Mouse (Mus musculus) right cerebral cortex, adult 2 months (tissue): ENCODE measurements around the gene Ckb.
"Not testable (repeated sequence)": the region's sequence is repeated elsewhere in the genome, so short reads cannot be mapped to it uniquely, and the experiment has no call there.

ENCODE experiments used
- DNase-seq, 2 experiments: peaks; one replicate each; pipeline ENCODE4 v3.0.0; 2021 to 2022; ENCODE audit warnings: low spot score in 2 of 2

Gene Ckb

DNA sequence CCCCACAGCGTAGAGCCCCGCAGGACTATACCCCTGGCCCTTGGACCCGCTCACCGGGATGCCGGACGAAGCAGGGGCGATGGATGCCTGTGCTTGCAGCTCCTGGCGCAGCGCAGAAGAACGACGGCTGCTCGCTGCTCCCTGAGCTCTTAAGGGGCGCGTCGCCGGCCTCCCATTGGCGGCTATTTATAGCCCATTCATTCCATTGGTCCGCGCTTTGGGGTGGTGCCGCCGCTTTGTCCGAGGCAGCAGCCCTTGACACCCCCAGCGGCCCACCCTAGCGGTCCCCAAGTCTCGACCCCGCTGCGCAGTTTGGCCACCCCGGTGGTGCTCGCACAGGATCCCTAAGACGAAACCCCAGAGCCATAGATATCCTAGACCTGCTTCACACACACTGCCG, at the start of gene Ckb:
TSS of gene Ckb (minus strand) at position 163 of the 400 bp plus-strand sequence.
- peak; percentile 91 to 94 for DNase-seq

DNA sequence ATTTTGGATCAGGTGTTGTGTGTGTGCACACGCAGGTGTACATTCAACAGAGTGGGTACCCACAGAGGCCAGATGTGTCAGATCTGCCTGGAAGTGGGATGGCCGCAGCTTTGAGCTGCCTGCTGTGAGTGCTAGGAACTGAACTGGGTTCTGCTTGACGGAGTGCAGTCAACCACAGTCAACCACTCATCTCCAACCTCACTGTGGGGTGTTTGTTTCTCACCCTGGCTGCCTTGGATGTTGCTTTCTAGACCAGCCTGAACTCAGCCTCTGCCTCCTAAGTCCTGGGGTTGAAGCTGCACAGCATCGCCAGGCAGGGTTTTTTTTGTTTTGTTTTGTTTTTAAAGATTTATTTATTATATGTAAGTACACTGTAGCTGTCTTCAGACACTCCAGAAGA, 48.1 kb upstream of the Ckb start:
- DNase-seq, result no peak

DNA sequence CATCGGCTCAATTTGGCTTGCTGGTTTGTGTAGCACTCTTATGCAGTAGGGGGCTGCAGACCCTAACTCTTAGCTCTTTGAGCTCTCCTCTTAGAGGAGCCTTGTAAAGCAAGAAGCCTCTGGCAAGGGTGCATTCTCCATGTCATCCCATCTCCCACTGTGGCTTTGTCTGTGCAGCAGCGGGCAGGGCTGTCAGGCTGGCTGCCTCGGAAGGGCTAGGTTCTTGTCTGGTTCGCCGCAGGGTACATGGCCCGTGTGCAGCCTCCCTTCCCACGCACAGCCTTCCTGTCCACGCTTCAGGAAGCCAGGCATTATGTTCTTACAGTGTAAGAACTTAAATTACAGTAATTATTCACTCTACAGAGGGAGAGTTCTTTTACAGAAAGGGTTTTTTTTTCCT, 46.5 kb upstream of the Ckb start:
- DNase-seq, result no peak

DNA sequence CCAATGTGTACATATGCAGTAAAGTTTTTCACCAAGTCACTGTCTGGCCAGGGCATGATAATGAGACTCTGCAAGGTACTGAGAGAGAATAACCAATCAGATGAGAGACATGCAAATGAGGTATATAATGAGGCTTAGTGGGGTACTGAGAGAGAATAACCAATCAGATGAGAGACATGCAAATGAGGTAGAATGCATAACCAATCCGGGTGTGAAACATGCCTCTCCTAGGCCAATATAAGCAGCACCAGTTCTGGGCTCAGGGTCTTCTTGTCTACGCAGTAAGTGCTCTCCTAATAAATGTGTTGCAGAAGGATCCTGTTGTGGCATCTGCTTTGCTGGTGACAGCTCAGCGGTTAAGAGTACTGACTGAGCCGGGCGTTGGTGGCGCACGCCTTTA, 44.4 kb upstream of the Ckb start:
- no peak for DNase-seq

DNA sequence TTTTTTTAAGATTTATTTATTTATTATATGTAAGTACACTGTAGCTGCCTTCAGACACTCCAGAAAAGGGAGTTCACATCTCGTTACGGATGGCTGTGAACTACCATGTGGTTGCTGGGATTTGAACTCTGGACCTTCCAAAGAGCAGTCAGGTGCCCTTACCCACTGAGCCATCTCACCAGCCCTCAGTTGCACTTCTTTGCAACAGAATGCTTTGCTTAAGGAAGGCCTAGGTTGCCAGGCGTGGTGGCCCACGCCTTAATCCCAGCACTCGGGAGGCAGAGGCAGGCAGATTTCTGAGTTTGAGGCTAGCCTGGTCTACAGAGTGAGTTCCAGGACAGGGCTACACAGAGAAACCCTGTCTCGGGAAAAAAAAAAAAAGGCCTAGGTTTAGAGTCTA, 41.7 kb upstream of the Ckb start:
- not testable (repeated sequence) for DNase-seq

DNA sequence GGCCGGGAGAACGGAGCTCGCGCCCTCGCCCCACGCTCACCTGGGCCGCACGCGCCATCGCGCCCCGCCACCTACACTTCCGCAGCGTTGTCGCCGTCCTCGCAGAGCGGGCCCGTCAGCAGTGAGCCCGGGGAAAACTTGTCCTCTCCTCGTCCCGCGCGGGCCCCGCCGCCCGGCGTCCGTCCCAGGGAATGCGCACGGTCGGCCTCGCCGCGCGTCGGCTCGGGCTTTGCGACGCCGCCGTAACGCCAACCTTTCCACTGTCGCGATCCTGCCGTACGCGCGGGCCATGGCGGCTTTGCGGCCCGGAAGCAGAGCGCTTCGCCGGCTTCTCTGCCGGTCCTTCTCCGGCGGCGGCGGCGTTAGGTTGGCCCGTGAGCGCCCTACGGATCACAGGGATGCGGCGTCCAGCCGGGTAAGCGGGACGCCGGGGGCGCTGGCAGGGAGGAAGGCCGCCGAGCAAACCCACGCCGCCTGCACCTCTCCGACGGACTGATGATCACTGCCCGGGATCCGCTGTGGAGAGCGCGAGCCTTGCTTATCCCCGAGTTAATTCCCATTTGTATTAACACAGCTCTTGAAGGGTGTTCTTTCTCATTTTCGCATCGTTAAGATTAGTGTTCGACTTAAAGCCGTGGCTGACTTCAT, 41.0 kb upstream of the Ckb start, which contains the start of the genes Bag5 and Apopt1:
TSS of gene Bag5 (minus strand) at position 254 of the 648 bp plus-strand sequence.
TSS of gene Apopt1 (plus strand) at position 258 of the 648 bp plus-strand sequence.
- DNase-seq, result peak; percentile 89 to 94

DNA sequence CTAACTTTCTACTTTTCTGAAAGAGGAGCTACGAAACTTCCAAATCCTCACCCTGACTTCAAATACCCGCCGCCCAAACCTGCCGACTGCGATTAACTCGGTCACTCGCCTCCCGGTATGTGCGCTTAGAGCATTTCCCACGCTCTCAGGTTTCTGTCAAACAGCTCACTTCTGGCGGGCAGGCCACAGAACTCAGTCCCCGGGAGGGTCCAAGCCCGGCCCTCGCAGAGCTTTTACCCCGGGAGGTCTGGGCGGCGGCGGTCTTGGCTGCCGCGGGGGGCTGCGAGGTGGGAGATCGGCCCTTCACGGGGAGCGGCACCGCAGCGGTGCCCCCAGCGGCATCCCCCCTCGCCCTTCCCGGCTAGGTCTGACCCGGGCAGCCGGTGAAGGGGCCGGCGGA, 40.3 kb upstream of the Ckb start:
- no peak for DNase-seq

DNA sequence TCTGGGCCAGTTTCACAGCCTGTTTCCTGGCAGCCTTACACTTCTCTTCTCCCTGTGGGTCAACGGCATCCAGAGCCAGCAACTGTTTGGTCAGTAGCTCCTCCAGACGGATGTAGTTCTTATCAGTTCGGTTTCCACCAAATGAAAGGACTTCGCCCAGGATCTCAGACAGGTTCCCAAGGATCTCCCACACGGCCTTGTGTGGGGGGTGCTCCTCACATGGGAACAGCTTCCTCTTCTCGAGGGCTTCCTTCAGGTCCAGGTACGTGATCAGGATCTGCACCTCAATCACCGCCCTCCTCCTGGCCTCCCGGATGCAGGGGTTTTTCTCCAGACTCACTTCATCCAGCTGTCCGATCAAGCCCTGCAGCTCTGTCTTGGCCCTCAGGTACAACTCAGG, 38.0 kb upstream of the Ckb start:
- DNase-seq, result no peak

DNA sequence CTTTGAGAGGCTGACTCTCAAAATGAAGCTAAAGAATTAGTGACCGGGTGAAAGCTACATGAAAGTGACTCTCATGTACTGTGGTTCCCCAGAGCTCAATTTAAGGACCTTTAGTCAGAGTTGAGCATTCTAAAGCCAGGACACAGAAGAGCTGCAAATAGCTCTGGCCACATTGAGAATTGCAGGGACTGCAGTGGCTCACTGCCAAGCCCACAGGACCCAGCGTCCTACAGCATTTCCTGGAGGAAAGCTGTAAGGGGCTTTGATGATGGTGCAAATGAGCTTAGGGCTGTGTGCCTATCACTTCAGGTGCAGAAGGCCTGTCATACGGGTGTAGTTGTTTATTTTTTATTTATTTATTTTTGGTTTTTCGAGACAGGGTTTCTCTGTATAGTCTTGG, 36.0 kb upstream of the Ckb start:
- no peak for DNase-seq

DNA sequence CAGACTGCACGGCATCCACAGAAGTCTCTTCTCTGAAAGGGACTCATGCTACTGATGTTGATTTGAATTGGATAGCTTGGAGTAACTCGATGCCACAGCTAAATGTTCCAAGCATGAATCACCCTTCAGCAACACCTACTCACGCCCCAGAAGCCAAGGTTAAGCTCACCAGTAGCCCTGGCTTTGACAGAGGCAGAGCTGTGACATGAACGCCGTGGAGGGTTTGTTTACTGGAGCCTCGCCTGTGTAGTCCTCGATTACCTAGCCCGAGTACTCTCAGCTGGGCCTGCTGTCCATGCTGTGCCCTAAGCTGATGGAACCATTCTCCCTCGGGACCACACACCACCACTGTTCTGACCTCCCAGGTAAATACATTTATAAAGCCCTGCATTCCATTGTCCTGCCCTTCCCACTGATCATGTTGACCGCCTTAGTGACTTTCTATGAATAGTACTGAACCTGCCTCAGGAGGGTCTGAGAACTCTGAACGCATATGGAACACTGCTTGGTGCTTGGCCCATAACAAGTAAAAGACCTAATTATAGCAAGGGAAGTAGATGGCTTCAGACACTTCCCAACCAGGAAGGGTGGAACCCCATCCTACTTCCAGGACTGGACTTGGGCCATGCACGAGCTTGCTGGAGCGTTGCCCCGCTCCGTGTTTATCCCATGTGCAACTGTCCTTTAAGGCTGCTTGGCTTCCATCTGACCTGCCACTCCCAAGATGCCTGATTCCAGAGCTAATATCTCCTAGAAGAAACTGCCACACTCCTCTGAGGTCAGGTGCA, 33.2 kb upstream of the Ckb start:
- DNase-seq, result no peak

DNA sequence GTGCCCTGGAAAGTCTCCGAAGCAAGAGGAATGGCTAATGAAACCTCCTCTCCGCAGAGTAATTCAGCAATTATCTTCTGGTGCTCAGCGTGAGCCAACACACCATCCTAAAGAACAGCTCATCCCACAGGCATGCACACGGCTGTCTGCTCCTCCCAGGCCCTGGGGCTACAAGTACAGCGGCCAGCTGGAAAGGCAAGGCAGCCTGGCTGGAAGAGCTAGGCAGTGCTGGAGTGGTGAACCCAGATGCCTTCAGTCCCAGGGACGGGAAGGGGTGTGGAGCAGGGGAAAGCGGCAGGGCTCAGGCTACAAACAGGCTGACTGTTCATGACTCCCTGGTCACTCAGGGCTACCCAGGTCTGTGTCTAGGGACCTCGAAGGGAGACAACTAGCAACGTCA, 32.5 kb upstream of the Ckb start:
- no peak for DNase-seq

DNA sequence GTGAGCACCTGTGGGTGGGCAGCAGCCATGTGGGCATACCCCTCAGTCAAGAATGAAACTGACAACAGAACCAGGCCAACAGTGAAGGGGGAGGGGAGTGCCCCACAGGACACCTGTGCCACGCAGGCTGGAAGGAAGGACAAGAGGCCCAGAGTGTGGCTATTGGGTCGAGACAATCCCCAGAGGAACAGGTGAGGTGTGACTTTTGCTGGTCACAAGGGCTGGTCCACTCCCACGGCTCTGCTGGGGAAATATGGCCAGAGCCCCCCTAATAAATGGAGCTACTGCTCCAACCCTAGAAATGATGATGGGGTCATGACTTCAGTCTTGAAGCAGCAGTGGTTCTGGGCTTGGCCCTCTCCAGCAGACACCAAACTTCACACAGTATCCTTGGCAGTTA, 31.2 kb upstream of the Ckb start:
- DNase-seq, result no peak

DNA sequence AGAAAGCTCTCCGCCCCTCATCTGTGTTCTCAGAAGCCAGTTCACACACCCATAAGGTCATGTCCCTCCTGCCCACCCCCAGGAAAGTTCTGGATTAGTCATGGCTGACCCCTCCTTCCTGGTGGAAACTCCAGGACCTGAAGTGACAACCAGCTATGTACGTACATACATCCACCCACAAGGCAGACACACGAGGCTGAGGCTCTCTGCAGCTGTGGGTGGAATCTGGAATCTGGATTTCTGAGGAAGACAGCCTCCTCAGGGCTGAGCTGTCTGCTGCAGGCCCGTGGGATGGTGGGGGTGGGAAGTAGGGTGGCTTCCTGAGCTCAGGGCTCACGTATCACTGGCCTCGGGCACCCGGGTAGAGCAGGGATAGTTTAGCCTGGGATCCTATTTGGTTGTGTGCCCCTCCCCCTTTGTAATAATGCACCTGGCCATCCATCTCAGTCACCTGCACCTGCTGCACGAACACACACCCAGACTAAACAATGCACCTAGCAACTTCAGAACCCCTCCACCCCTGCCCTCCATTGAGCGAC, 28.9 kb upstream of the Ckb start:
- peak in 1 of 2 experiments; percentile 63 for DNase-seq

DNA sequence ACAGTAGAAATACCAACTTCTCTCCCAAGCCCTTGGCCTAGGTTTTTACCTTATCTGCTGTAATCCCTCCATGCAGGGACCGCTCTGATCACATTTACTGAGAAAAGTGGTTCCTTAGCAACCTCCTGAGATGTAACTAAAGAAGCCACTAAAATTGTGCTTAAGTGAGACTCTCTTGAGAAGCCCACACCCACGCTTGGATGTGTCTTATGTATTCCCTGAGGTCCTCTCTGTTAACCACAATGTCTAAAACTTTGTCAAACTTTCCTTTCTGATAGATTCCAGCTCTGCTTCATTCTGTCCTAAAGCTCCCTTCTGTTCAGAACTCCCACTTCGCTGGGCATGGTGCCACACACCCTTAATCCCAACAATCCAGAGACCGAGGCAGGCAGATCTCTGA, 27.4 kb upstream of the Ckb start:
- peak in 1 of 2 experiments; percentile 54 for DNase-seq

DNA sequence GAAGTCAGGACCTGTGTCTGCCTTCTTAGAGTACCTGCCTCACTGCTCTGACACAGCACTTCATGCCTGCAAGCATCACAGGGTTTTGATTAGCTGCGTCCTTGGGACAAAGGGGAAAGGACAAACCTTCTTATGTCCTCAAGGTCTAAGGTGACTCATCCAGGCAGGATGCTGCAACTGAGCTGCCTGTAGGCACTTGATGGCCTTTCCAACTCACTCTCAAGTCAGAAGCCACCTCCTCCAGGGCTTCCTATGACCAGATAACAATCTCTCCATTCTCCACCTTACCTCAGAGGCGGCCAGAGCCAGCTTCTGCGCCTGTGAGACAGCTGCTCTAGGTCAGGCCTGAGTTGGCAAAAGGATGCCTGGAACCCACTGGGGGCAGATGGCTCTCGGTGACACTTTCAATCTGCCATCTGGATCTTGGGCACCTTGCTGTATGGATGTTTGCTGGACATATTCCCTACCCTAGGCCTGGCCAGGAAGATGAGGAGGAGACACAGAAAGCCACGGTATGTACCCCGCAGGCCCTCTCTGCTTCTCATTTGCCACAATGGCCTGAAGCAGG, 26.3 kb upstream of the Ckb start:
- DNase-seq, result no peak

DNA sequence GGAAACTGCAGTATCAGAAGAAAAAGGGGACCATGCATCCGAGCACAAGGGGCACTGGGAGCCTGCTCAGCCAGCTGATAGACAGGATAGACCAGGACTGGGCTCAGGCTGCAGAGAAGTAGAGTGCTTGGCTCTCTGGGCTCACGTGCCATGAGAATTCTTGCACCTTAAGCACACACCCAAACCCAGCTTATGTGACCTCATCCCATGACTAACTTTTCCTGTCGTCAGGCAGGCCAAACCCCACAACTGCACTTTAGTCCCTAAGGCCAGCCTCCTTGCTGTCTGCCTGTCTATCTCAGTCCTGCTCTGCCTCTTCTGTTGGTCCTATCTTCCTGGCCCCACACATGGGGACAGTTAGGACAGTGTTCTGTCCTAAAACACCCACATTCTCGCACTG, 25.6 kb upstream of the Ckb start:
- DNase-seq, result no peak

DNA sequence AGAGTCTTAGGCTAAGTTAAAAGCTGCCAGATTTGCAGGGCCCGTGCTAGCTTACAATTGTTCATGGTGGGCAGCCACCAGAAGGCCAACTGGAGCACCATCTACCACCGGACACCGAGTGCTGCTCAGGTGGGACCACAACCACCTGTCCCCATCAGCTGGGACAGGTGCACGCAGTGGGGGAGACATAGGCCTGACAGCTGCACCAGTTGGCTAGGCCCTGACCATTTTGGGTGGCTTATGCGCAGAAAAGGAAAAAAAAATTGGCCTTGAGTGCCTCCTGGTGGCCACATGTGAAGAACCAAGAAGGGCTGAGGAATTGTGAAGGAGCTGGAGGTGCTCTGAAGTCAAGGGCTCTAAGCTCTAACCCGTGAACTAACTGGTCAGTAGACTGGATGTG, 24.1 kb upstream of the Ckb start:
- peak; percentile 76 to 77 for DNase-seq

DNA sequence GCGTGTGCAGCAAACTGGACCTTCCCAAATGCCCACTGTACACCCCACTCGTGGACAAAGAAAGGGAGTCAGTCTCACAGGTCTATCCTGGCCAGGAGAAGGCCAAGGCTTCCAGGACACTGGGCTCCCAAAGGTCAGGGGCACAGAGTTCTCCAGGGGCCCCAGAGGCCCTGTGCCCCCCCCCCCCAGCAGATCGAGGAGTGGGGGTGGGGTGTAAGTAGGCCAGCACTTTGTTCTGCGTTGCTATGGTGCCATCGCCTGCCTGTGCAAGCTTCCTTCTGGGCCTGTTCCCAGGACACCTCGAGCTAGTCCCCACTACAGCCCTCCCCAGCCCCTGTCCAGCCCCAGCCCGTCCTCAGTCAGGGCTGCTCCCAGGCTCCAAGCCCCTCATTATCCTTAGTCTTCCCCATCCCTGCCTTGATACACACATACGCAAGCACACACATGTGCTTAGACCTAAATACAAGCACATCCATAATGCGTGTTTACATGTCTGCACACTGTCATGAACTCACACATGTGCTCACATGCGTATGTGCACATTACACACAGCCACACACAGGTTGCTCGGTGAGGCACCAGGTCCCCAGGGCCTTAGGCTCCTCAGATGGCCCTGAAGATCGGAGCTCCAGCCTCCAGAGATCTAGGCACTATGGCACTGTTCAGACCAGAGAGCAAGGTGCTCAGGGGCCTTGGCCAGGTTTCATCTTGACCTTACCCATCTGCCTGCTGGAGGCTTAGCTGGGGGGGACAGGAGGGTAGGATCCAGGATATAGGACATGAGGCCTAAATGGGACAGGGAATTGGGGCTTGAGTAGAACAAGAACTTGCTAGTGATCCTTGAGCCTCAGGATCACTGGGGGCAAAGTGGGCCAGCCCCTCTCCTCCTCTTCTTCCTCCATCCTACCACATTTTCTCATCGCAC, 23.0 kb upstream of the Ckb start:
- DNase-seq, result peak in 1 of 2 experiments; percentile 34

DNA sequence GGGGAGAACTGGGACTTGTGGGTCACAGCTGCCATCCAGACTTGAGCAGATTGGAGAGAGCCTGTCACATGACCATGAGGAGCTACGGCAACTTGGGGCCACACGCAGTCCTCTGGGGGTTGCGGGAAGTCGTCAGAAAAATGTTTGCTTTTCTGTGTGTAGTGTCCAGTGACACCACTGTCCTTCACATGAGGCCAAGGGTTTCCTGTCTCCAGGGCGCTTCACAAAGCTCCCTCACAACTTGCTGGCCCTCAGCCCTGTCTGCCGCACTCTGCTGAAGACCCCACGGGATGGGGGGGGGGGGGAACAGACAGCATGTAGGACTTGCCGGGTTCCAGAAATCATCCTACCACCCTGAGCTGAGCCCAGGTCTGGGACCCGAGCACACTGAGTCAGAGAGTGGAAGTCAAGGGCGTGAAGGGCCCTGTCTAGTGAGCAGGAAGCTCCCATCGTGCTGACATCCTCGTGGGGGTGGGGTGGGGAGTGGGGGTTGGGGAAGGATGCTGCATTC, 22.2 kb upstream of the Ckb start:
- peak in 1 of 2 experiments; percentile 36 for DNase-seq

DNA sequence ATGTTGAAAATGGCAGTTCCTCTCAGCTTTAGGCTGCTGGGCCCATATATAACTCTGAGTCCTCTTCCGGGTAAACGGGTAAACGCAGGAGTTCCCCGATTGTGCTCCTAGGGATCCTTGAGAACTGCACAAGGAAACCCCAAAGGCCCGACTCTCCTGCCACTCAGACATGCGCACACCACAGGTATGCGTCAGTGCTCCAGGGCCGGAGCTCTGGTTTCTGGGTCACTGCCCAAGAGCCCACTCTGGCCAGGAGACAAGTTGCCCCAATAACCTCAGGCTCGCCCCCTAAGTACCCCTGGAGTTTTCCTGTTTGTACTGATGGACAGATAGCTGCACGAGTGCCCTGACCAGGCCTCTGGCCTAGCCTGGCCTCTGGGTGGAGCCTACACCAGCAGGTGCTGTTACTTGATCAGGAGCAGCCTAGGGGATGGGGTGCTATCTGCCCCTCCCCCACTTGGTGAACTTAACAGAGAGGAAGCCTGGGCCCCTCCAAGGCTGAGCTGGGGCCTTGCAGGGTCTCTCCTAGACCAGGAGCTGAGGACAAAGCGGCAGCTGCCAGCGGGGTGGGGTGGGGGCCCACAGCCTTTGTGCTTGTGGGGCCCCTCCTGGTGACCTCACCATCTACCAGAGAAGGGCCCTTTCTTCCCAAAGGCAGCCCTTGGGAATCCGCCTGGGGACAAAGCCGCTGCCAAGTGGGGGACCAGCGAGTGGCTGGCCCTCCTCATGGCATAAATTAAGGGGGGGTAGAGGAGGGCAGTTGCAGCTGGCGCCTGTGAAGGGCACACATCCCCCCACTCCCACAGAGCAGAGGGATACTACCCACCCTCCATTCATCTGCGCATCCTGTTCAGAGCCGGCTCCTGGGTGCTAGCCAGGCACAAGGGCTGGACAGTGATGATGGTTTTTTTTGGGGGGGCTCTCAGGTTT, 21.5 kb upstream of the Ckb start:
- peak in 1 of 2 experiments; percentile 55 for DNase-seq
